Mouse (Mus musculus) E14TG2a.4 (cell line): ENCODE measurements around the gene Mycl.
"Not testable (repeated sequence)": the region's sequence is repeated elsewhere in the genome, so short reads cannot be mapped to it uniquely, and the experiment has no call there.

Source experiments
- H3K27me3 ChIP-seq: 2 replicates; pipeline ENCODE4 v1.6.1; 2014; ENCODE audit warnings: low read length, control low read depth; ENCODE audit not compliant: insufficient read depth
- H3K36me3 ChIP-seq: 2 replicates; pipeline ENCODE4 v1.6.1; 2014; ENCODE audit warnings: low read length, control low read depth; ENCODE audit not compliant: insufficient read depth
- H3K4me1 ChIP-seq: replicated peaks from 2 replicates; pipeline ENCODE4 v1.6.1; 2014; ENCODE audit warnings: low read depth, low read length, control low read depth
- H3K4me3 ChIP-seq: replicated peaks from 2 replicates; pipeline ENCODE4 v1.5.1; 2014; ENCODE audit warnings: mild to moderate bottlenecking, low read length
- H3K9me3 ChIP-seq: 2 replicates; pipeline ENCODE4 v1.6.1; 2014; ENCODE audit warnings: low read length, control low read depth
- CTCF ChIP-seq: conservative IDR thresholded peaks from 2 replicates; pipeline ENCODE4 v1.5.1; 2014; ENCODE audit warnings: low read length
- NANOG ChIP-seq: IDR thresholded peaks from 2 replicates; pipeline ENCODE4 v1.6.1; 2014; ENCODE audit warnings: borderline replicate concordance, low read length, mixed read lengths
- POU5F1 ChIP-seq: IDR thresholded peaks from 2 replicates; pipeline ENCODE4 v1.6.1; 2014; ENCODE audit warnings: low read length, borderline replicate concordance

Gene Mycl

GRCm38 (mm10) chr4:123000130-123000529, 4.7 kb downstream of the Mycl start:
- H3K4me3 ChIP-seq: peak overlapping the region; percentile 62
- 0 out of 2 replicates have a peak, but pooled peaks cover 3% of the 10 kb centered on the region for H3K36me3 ChIP-seq
- H3K27me3 ChIP-seq: peaks cover 44% of the 10 kb centered on the region
- peaks cover 78% of the 10 kb centered on the region for H3K4me1 ChIP-seq
- no peak for TF ChIP-seq POU5F1
- no peak for TF ChIP-seq CTCF
- no peak for TF ChIP-seq NANOG
- no peaks in the 10 kb centered on the region for H3K9me3 ChIP-seq

GRCm38 (mm10) chr4:123000617-123001342, 5.3 kb downstream of the Mycl start:
- H3K4me1 ChIP-seq: peaks cover 84% of the 10 kb centered on the region
- TF ChIP-seq POU5F1 (peak; percentile 75; the same call in 1 of the 2 replicates), NANOG (no peak)
- H3K36me3 ChIP-seq: 0 out of 2 replicates have a peak, but pooled peaks cover 3% of the 10 kb centered on the region

GRCm38 (mm10) chr4:123005054-123005966, 9.9 kb downstream of the Mycl start:
- Histone ChIP-seq H3K27me3 (peaks cover 3% of the 10 kb centered on the region; the same call in 1 of the 2 replicates), H3K4me3 (no peak overlapping the region), H3K9me3 (no peaks in the 10 kb centered on the region), H3K4me1 (peaks cover 53% of the 10 kb centered on the region), H3K36me3 (0 out of 2 replicates have a peak, but pooled peaks cover 3% of the 10 kb centered on the region)
- no peak for TF ChIP-seq CTCF
- no peak for TF ChIP-seq POU5F1
- TF ChIP-seq NANOG: no peak

More at GRCm38 (mm10) chr4:123000617-123001342, 5.3 kb downstream of the Mycl start:
- Histone ChIP-seq H3K27me3 (peaks cover 44% of the 10 kb centered on the region), H3K4me3 (peak overlapping the region; percentile 62), H3K9me3 (no peaks in the 10 kb centered on the region)

GRCm38 (mm10) chr4:123012501-123012900, 17.0 kb downstream of the Mycl start:
- H3K4me1 ChIP-seq: peaks cover 57% of the 10 kb centered on the region
- not testable (repeated sequence) for H3K4me3 ChIP-seq, H3K9me3 ChIP-seq, H3K27me3 ChIP-seq, H3K36me3 ChIP-seq
- peak; percentile 44; the same call in 1 of the 2 replicates for TF ChIP-seq NANOG

- Histone ChIP-seq H3K9me3 (no peaks in the 10 kb centered on the region), H3K4me3 (no peak overlapping the region), H3K4me1 (peaks cover 66% of the 10 kb centered on the region), H3K36me3 (0 out of 2 replicates have a peak, but pooled peaks cover 5% of the 10 kb centered on the region), H3K27me3 (no peaks in the 10 kb centered on the region)
- TF ChIP-seq CTCF (no peak), NANOG (no peak), POU5F1 (no peak)
These were observed 18.0 kb downstream of the Mycl start for GRCm38 (mm10) chr4:123013346-123013945.

GRCm38 (mm10) chr4:123013949-123014406, 18.5 kb downstream of the Mycl start:
- no peaks in the 10 kb centered on the region for H3K27me3 ChIP-seq
- peaks cover 71% of the 10 kb centered on the region for H3K4me1 ChIP-seq
- H3K4me3 ChIP-seq: no peak overlapping the region
- TF ChIP-seq CTCF (no peak), POU5F1 (no peak), NANOG (no peak)
- H3K36me3 ChIP-seq: peaks cover 8% of the 10 kb centered on the region; the same call in 1 of the 2 replicates
- no peaks in the 10 kb centered on the region for H3K9me3 ChIP-seq

GRCm38 (mm10) chr4:123014501-123015282, 19.2 kb downstream of the Mycl start:
- peaks cover 13% of the 10 kb centered on the region; the same call in 1 of the 2 replicates for H3K36me3 ChIP-seq
- H3K9me3 ChIP-seq: no peaks in the 10 kb centered on the region
- TF ChIP-seq CTCF (no peak), NANOG (no peak), POU5F1 (no peak)
- H3K4me1 ChIP-seq: peaks cover 76% of the 10 kb centered on the region
- H3K4me3 ChIP-seq: no peak overlapping the region
- no peaks in the 10 kb centered on the region for H3K27me3 ChIP-seq
